Mouse (Mus musculus): Measurements from ENCODE around the gene Esx1. TPM values are rescaled to one million over a fixed set of nuclear protein-coding genes. Genes with fewer than 3 reads are reported as not detected.

Gene Esx1
- not detected for total RNA-seq (2023)

DNA sequence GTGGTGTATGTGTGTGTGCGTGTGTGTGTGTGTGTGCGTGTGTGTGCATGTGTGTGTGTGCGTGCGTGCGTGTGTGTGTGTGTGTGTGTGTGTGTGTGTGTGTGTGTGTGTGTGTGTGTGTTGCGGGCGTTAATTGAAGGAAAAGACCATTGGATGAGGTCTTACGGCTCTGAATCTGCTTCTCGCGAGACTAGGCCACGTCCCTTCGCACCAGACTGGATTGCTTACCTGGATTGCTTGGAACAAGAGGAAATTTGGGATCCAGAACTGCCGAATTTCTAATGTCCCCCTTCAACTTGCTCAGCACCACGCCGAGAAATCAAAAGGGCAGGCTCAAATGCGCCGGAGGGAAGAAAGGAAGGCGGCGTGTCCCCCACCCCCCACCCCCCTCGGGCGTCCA lies at the start of gene Esx1:
Gene Esx1 (minus strand): TSS at position 366 of the 400 bp plus-strand sequence.

Other genes with a start within 250 kb of the Esx1 start
- gene H2bfm, start 194.8 kb downstream of the Esx1 start, total RNA-seq (2023), result not detected
- 10 to 100 TPM; 17.5 to 26.6 TPM for gene Tmsb15b2, start 146.6 kb downstream of the Esx1 start, total RNA-seq (2023)
- under 1 TPM in 1 of 2 experiments, not detected in 1; 0.95 TPM for gene Tmsb15l, start 145.2 kb downstream of the Esx1 start, total RNA-seq (2023)
- 10 to 100 TPM in 1 of 2 experiments, 1 to 10 TPM in 1; 2.9 to 19.2 TPM for gene Tmsb15b1, start 145.2 kb downstream of the Esx1 start, total RNA-seq (2023)
- gene Zcchc18, start 128.9 kb downstream of the Esx1 start, total RNA-seq (2023), result 10 to 100 TPM; 13.1 to 20.4 TPM
- gene Slc25a53, start 83.8 kb downstream of the Esx1 start, total RNA-seq (2023), result 10 to 100 TPM; 34.1 to 50.9 TPM
- gene Fam199x, start 72.5 kb downstream of the Esx1 start, total RNA-seq (2023), result 1 to 10 TPM; 6.7 to 7.7 TPM